Mouse (Mus musculus) forebrain, embryonic 16.5 days (tissue): Measurements from ENCODE around the gene Col11a2. TPM values are rescaled to one million over a fixed set of nuclear protein-coding genes. Genes with fewer than 3 reads are reported as not detected.
"Not testable (repeated sequence)": the region's sequence is repeated elsewhere in the genome, so short reads cannot be mapped to it uniquely, and the experiment has no call there.

Source experiments
- ATAC-seq: fragments of 200-750 bp; cut with Nextera tagmentation; 2 replicates; pipeline ENCODE4 v1.8.0; 2017; ENCODE audit warnings: mild to moderate bottlenecking, moderate library complexity
- H3K27ac ChIP-seq: fragments of 300-500 bp; sonication (generic); 2 replicates; pipeline ENCODE4 v1.5.1; 2014; ENCODE audit warnings: low read length, control low read depth
- H3K27me3 ChIP-seq: fragments of 300-500 bp; sonication (generic); replicated peaks from 2 replicates; pipeline ENCODE4 v1.6.1; 2014; ENCODE audit warnings: low read length; ENCODE audit not compliant: control insufficient read depth, insufficient read depth
- H3K36me3 ChIP-seq: fragments of 300-500 bp; sonication (generic); 2 replicates; pipeline ENCODE4 v1.6.1; 2014; ENCODE audit not compliant: control insufficient read depth, insufficient read depth
- H3K4me1 ChIP-seq: fragments of 300-500 bp; sonication (generic); replicated peaks from 2 replicates; pipeline ENCODE4 v1.6.1; 2014; ENCODE audit warnings: low read length; ENCODE audit not compliant: control insufficient read depth, insufficient read depth
- H3K4me2 ChIP-seq: fragments of 300-500 bp; sonication (generic); 2 replicates; pipeline ENCODE4 v1.6.1; 2014; ENCODE audit warnings: mild to moderate bottlenecking, low read length, control low read depth
- H3K4me3 ChIP-seq: fragments of 300-500 bp; sonication (generic); replicated peaks from 2 replicates; pipeline ENCODE4 v1.5.1; 2014; ENCODE audit warnings: mild to moderate bottlenecking, low read length, control low read depth
- H3K9ac ChIP-seq: fragments of 300-500 bp; sonication (generic); replicated peaks from 2 replicates; pipeline ENCODE4 v1.6.1; 2014; ENCODE audit warnings: low read depth, low read length, control low read depth
- H3K9me3 ChIP-seq: fragments of 300-500 bp; sonication (generic); 2 replicates; pipeline ENCODE4 v1.6.1; 2016; ENCODE audit warnings: low read length; ENCODE audit not compliant: control insufficient read depth
- WGBS: fragments of 180-500 bp; shearing (Covaris S2); extraction: QIAGEN DNeasy Blood & Tissue Kit; methylation state at CpG from one replicate; pipeline ENCODE4 v1.1.7; 2014; 5-methylcytosine and 5-hydroxymethylcytosine counted together
- polyA plus RNA-seq: library from polyadenylated mRNA; unstranded; fragments of >200 nt; fragmentation: Nextera tagmentation; extraction: Ambion mirVana; gene quantifications from 2 replicates; pipeline ENCODE4 v1.2.1, GENCODE M21; 2015

Col11a2 gene
- polyA plus RNA-seq = 2.3 and 4.0 TPM in 2 replicates

- Histone ChIP-seq H3K4me2 (peak within 1 kb of the TSS; percentile 72), H3K9me3 (no peaks in the 10 kb centered on the region), H3K4me3 (peak within 1 kb of the TSS; percentile 33), H3K27me3 (no peaks in the 10 kb centered on the region), H3K9ac (peak within 1 kb of the TSS; percentile 40), H3K36me3 (peaks cover 19% of the 10 kb centered on the region), H3K27ac (no peak within 1 kb of the TSS), H3K4me1 (peaks cover 21% of the 10 kb centered on the region)
- peak; percentile 72 for ATAC-seq
- WGBS = 3% methylated on average over 28 of the region's 28 CpGs
Observed at GRCm38 (mm10) chr17:34038878-34039561, at the start of gene Col11a2. Gene Col11a2 (plus strand): TSS chr17:34039437.

- no peak overlapping the region for H3K4me2 ChIP-seq
- H3K27ac ChIP-seq = no peak overlapping the region
- no peaks in the 10 kb centered on the region for H3K9me3 ChIP-seq
- WGBS = 31% methylated on average over 10 of the region's 10 CpGs
- H3K4me1 ChIP-seq = no peaks in the 10 kb centered on the region
- H3K36me3 ChIP-seq = no peaks in the 10 kb centered on the region
- no peak overlapping the region for H3K4me3 ChIP-seq
- H3K9ac ChIP-seq = no peak overlapping the region
- 0 out of 2 replicates have a peak, but pooled peaks have one; percentile 40 for ATAC-seq
- 0 out of 2 replicates have a peak, but pooled peaks cover 4% of the 10 kb centered on the region for H3K27me3 ChIP-seq
Observed at GRCm38 (mm10) chr17:33991788-33992664, 47.2 kb upstream of the Col11a2 start.

- H3K36me3 ChIP-seq = no peaks in the 10 kb centered on the region
- no peak overlapping the region for H3K4me2 ChIP-seq
- WGBS = 93% methylated on average over 8 of the region's 8 CpGs
- no peaks in the 10 kb centered on the region for H3K9me3 ChIP-seq
- peaks cover 6% of the 10 kb centered on the region for H3K4me1 ChIP-seq
- H3K27me3 ChIP-seq = 0 out of 2 replicates have a peak, but pooled peaks cover 4% of the 10 kb centered on the region
- no peak overlapping the region for H3K4me3 ChIP-seq
- H3K27ac ChIP-seq = no peak overlapping the region
- H3K9ac ChIP-seq = no peak overlapping the region
- no peak for ATAC-seq
Observed at GRCm38 (mm10) chr17:33994959-33995358, 44.3 kb upstream of the Col11a2 start.

- Histone ChIP-seq H3K36me3 (no peaks in the 10 kb centered on the region), H3K4me2 (no peak overlapping the region), H3K27me3 (0 out of 2 replicates have a peak, but pooled peaks cover 4% of the 10 kb centered on the region), H3K27ac (no peak overlapping the region), H3K9ac (no peak overlapping the region), H3K4me1 (peaks cover 10% of the 10 kb centered on the region), H3K4me3 (no peak overlapping the region), H3K9me3 (no peaks in the 10 kb centered on the region)
- ATAC-seq = no peak
- WGBS = 80% methylated on average over 3 of the region's 3 CpGs
Observed at GRCm38 (mm10) chr17:33995651-33996050, 43.6 kb upstream of the Col11a2 start.

GRCm38 (mm10) chr17:33997025-33997424, 42.2 kb upstream of the Col11a2 start:
- H3K4me1 ChIP-seq, H3K27me3 ChIP-seq, H3K36me3 ChIP-seq, H3K9me3 ChIP-seq, ATAC-seq, H3K4me3 ChIP-seq, H3K27ac ChIP-seq, H3K9ac ChIP-seq, H3K4me2 ChIP-seq: not testable (repeated sequence)
- WGBS = 91% methylated on average over 2 of the region's 2 CpGs

- not testable (repeated sequence) for H3K9me3 ChIP-seq
- 70% methylated on average over 5 of the region's 5 CpGs for WGBS
Observed at GRCm38 (mm10) chr17:33998697-33999096, 40.5 kb upstream of the Col11a2 start.

GRCm38 (mm10) chr17:33999341-34000149, 39.7 kb upstream of the Col11a2 start:
- Histone ChIP-seq H3K4me3 (peak overlapping the region; percentile 51), H3K9me3 (no peaks in the 10 kb centered on the region), H3K27ac (no peak overlapping the region), H3K36me3 (no peaks in the 10 kb centered on the region), H3K4me2 (peak overlapping the region; percentile 92), H3K9ac (peak overlapping the region; percentile 51), H3K4me1 (peaks cover 10% of the 10 kb centered on the region), H3K27me3 (0 out of 2 replicates have a peak, but pooled peaks cover 4% of the 10 kb centered on the region)
- ATAC-seq = peak; percentile 12; the same call in 1 of the 2 replicates
- 2% methylated on average over 81 of the region's 87 CpGs for WGBS

More at GRCm38 (mm10) chr17:33998697-33999096, 40.5 kb upstream of the Col11a2 start:
- not testable (repeated sequence) for H3K4me2 ChIP-seq, ATAC-seq, H3K27me3 ChIP-seq, H3K4me3 ChIP-seq, H3K36me3 ChIP-seq, H3K27ac ChIP-seq, H3K9ac ChIP-seq, H3K4me1 ChIP-seq

- peak; percentile 45; the same call in 1 of the 2 replicates for ATAC-seq
- WGBS = under 1% methylated on average over 30 of the region's 30 CpGs
Observed at GRCm38 (mm10) chr17:34000150-34000537, 39.1 kb upstream of the Col11a2 start, which contains the start of gene H2-K1. Gene H2-K1 (minus strand): TSS chr17:34000347.

More at GRCm38 (mm10) chr17:34000150-34000537, 39.1 kb upstream of the Col11a2 start, which contains the start of gene H2-K1:
- 0 out of 2 replicates have a peak, but pooled peaks cover 4% of the 10 kb centered on the region for H3K27me3 ChIP-seq
- H3K4me3 ChIP-seq = peak within 1 kb of the TSS; percentile 51
- peak within 1 kb of the TSS; percentile 92 for H3K4me2 ChIP-seq
- H3K9ac ChIP-seq = peak within 1 kb of the TSS; percentile 51
- H3K27ac ChIP-seq = no peak within 1 kb of the TSS
- H3K36me3 ChIP-seq = no peaks in the 10 kb centered on the region
- H3K4me1 ChIP-seq = peaks cover 10% of the 10 kb centered on the region
- no peaks in the 10 kb centered on the region for H3K9me3 ChIP-seq
